Mouse (Mus musculus) hindbrain, postnatal 0 days (tissue): Measurements from ENCODE around the gene Fgfr1op. TPM values are rescaled to one million over a fixed set of nuclear protein-coding genes. Genes with fewer than 3 reads are reported as not detected.

Experiments
- ATAC-seq: fragments of 200-750 bp; cut with Nextera tagmentation; 2 replicates; pipeline ENCODE4 v1.8.0; 2017; ENCODE audit warnings: mild to moderate bottlenecking, moderate TSS enrichment, moderate library complexity
- DNase-seq: peaks from one replicate; pipeline ENCODE4 v3.0.0-alpha.2; 2015; ENCODE audit warnings: low spot score
- H3K27ac ChIP-seq: fragments of 300-500 bp; sonication (generic); 2 replicates; pipeline ENCODE4 v1.5.1; 2014; ENCODE audit warnings: mild to moderate bottlenecking
- H3K27me3 ChIP-seq: fragments of 300-500 bp; sonication (generic); 2 replicates; pipeline ENCODE4 v1.6.1; 2014; ENCODE audit warnings: low read length, mixed read lengths; ENCODE audit not compliant: insufficient read depth
- H3K36me3 ChIP-seq: fragments of 300-500 bp; sonication (generic); 2 replicates; pipeline ENCODE4 v1.6.1; 2014; ENCODE audit warnings: low read length, mixed read lengths; ENCODE audit not compliant: insufficient read depth
- H3K4me1 ChIP-seq: fragments of 300-500 bp; sonication (generic); 2 replicates; pipeline ENCODE4 v1.6.1; 2014; ENCODE audit warnings: antibody characterized with exemption, low read length, mixed read lengths; ENCODE audit not compliant: insufficient read depth
- H3K4me2 ChIP-seq: fragments of 300-500 bp; sonication (generic); 2 replicates; pipeline ENCODE4 v1.6.1; 2014; ENCODE audit warnings: low read depth, mild to moderate bottlenecking, low read length, moderate library complexity, mixed read lengths
- H3K4me3 ChIP-seq: fragments of 300-500 bp; sonication (generic); 2 replicates; pipeline ENCODE4 v1.5.1; 2014; ENCODE audit warnings: low read length
- H3K9ac ChIP-seq: fragments of 300-500 bp; sonication (generic); replicated peaks from 2 replicates; pipeline ENCODE4 v1.6.1; 2014; ENCODE audit warnings: mild to moderate bottlenecking, low read length, moderate library complexity, mixed read lengths
- H3K9me3 ChIP-seq: fragments of 300-500 bp; sonication (generic); 2 replicates; pipeline ENCODE4 v1.6.1; 2016; ENCODE audit warnings: low read length, mixed read lengths
- CTCF ChIP-seq: IDR thresholded peaks from 2 replicates; pipeline ENCODE4 v1.5.1; 2016; ENCODE audit warnings: antibody characterized with exemption, control low read depth, low read depth
- WGBS: fragments of 180-500 bp; shearing (Covaris S2); extraction: QIAGEN DNeasy Blood & Tissue Kit; methylation state at CpG from one replicate; pipeline ENCODE4 v1.1.7; 2014; 5-methylcytosine and 5-hydroxymethylcytosine counted together
- polyA plus RNA-seq: library from polyadenylated mRNA; unstranded; fragments of >200 nt; fragmentation: Nextera tagmentation; extraction: Ambion mirVana; gene quantifications from 2 replicates; pipeline ENCODE4 v1.2.1, GENCODE M21; 2015
- total RNA-seq: library from RNA; depleted of rRNA; stranded (reverse); fragments of >200 nt; gene quantifications from 2 replicates; pipeline ENCODE4 v1.2.3, GENCODE M21; 2014

Fgfr1op gene
- total and polyA plus RNA-seq, 2 experiments from 2014 or later: 11.8 to 18.6 TPM

- peak overlapping the region; percentile 26; the same call in 1 of the 2 replicates for H3K27ac ChIP-seq
- ATAC-seq (peak; percentile 90), DNase-seq (peak; percentile 56)
- TF ChIP-seq CTCF: no peak
- H3K27me3 ChIP-seq: no peaks in the 10 kb centered on the region
- no peaks in the 10 kb centered on the region for H3K4me1 ChIP-seq
- H3K9me3 ChIP-seq: no peaks in the 10 kb centered on the region
- no peak overlapping the region for H3K9ac ChIP-seq
- no peak overlapping the region for H3K4me3 ChIP-seq
- 38% methylated on average over 5 of the region's 5 CpGs for WGBS
- peaks cover 56% of the 10 kb centered on the region for H3K36me3 ChIP-seq
- no peak overlapping the region for H3K4me2 ChIP-seq
These were observed 11.8 kb downstream of the Fgfr1op start for GRCm38 (mm10) chr17:8177090-8177489.

- no peak overlapping the region for H3K9ac ChIP-seq
- no peak overlapping the region for H3K4me3 ChIP-seq
- H3K27me3 ChIP-seq: no peaks in the 10 kb centered on the region
- DNase-seq: no peak
- ATAC-seq: no peak
- TF ChIP-seq CTCF: no peak
- H3K9me3 ChIP-seq: no peaks in the 10 kb centered on the region
- no peak overlapping the region for H3K27ac ChIP-seq
- H3K4me2 ChIP-seq: no peak overlapping the region
- no peaks in the 10 kb centered on the region for H3K4me1 ChIP-seq
- H3K36me3 ChIP-seq: peaks cover 53% of the 10 kb centered on the region
- 76% methylated on average over 5 of the region's 5 CpGs for WGBS
These were observed 18.5 kb downstream of the Fgfr1op start for GRCm38 (mm10) chr17:8183815-8184214.

GRCm38 (mm10) chr17:8184217-8184616 is 18.9 kb downstream of the Fgfr1op start:
- TF ChIP-seq CTCF: no peak
- H3K27me3 ChIP-seq: no peaks in the 10 kb centered on the region
- peaks cover 54% of the 10 kb centered on the region for H3K36me3 ChIP-seq
- H3K4me2 ChIP-seq: no peak overlapping the region
- DNase-seq (no peak), ATAC-seq (no peak)
- no peak overlapping the region for H3K27ac ChIP-seq
- no peak overlapping the region for H3K4me3 ChIP-seq
- WGBS: 91% methylated on average over 7 of the region's 7 CpGs
- H3K9me3 ChIP-seq: no peaks in the 10 kb centered on the region
- H3K4me1 ChIP-seq: no peaks in the 10 kb centered on the region
- no peak overlapping the region for H3K9ac ChIP-seq

- no peak for DNase-seq
- H3K4me3 ChIP-seq: no peak overlapping the region
- peaks cover 25% of the 10 kb centered on the region for H3K36me3 ChIP-seq
- H3K9me3 ChIP-seq: no peaks in the 10 kb centered on the region
- no peak overlapping the region for H3K27ac ChIP-seq
- no peaks in the 10 kb centered on the region for H3K4me1 ChIP-seq
- TF ChIP-seq CTCF: no peak
- no peaks in the 10 kb centered on the region for H3K27me3 ChIP-seq
- H3K9ac ChIP-seq: no peak overlapping the region
- H3K4me2 ChIP-seq: no peak overlapping the region
- no peak for ATAC-seq
- 86% methylated on average over 8 of the region's 8 CpGs for WGBS
These were observed 28.4 kb downstream of the Fgfr1op start for GRCm38 (mm10) chr17:8193678-8194077.

- TF ChIP-seq CTCF: no peak
- H3K27me3 ChIP-seq: no peaks in the 10 kb centered on the region
- H3K36me3 ChIP-seq: peaks cover 14% of the 10 kb centered on the region
- DNase-seq (no peak), ATAC-seq (no peak)
- H3K27ac ChIP-seq: no peak overlapping the region
- no peaks in the 10 kb centered on the region for H3K9me3 ChIP-seq
- no peak overlapping the region for H3K4me2 ChIP-seq
- no peaks in the 10 kb centered on the region for H3K4me1 ChIP-seq
- WGBS: 95% methylated on average over 8 of the region's 8 CpGs
- H3K9ac ChIP-seq: no peak overlapping the region
- no peak overlapping the region for H3K4me3 ChIP-seq
These were observed 30.5 kb downstream of the Fgfr1op start for GRCm38 (mm10) chr17:8195685-8196376.

GRCm38 (mm10) chr17:8197652-8198051 is 32.4 kb downstream of the Fgfr1op start:
- 0 out of 2 replicates have a peak, but pooled peaks have one; percentile 61 for ATAC-seq
- no peak overlapping the region for H3K4me3 ChIP-seq
- 64% methylated on average over 3 of the region's 3 CpGs for WGBS
- H3K27me3 ChIP-seq: no peaks in the 10 kb centered on the region
- no peaks in the 10 kb centered on the region for H3K9me3 ChIP-seq
- H3K4me2 ChIP-seq: no peak overlapping the region
- H3K9ac ChIP-seq: no peak overlapping the region
- peak; percentile 59 for TF ChIP-seq CTCF
- no peak overlapping the region for H3K27ac ChIP-seq
- H3K36me3 ChIP-seq: peaks cover 9% of the 10 kb centered on the region; the same call in 1 of the 2 replicates
- DNase-seq: peak; percentile 63
- no peaks in the 10 kb centered on the region for H3K4me1 ChIP-seq
